Mouse (Mus musculus): ENCODE data around the gene Fam184b. TPM values are rescaled to one million over a fixed set of nuclear protein-coding genes. Genes with fewer than 3 reads are reported as not detected.

Fam184b gene
- polyA plus RNA-seq, 1 experiment from 2014 or later, result 2.8 TPM

- no peaks in the 10 kb centered on the region for H3K4me1 ChIP-seq (ENCODE audit: control insufficient read depth, insufficient read depth, low read length)
- WGBS, result 57% methylated on average over 1 of the region's 1 CpGs
- no peak overlapping the region for H3K4me3 ChIP-seq (replicated peaks; ENCODE audit: low read length)
These were observed 62.0 kb downstream of the Fam184b start for GRCm38 (mm10) chr5:45577376-45577775.

GRCm38 (mm10) chr5:45576716-45577115 lies 62.7 kb downstream of the Fam184b start:
- H3K27me3 ChIP-seq (ENCODE audit: control insufficient read depth, insufficient read depth, low read length), result no peaks in the 10 kb centered on the region
- ATAC-seq (ENCODE audit: insufficient read depth, low FRiP score), result 0 out of 2 replicates have a peak, but pooled peaks have one; percentile 25
- 22% methylated on average over 3 of the region's 3 CpGs for WGBS

More at GRCm38 (mm10) chr5:45577376-45577775, 62.0 kb downstream of the Fam184b start:
- no peak overlapping the region for H3K9ac ChIP-seq (ENCODE audit: low read length)
- no peaks in the 10 kb centered on the region for H3K36me3 ChIP-seq (ENCODE audit: control insufficient read depth, insufficient read depth, low read length)
- H3K27me3 ChIP-seq (ENCODE audit: control insufficient read depth, insufficient read depth, low read length), result no peaks in the 10 kb centered on the region
- H3K27ac ChIP-seq (ENCODE audit: low read length), result no peak overlapping the region
- H3K9me3 ChIP-seq (replicated peaks; ENCODE audit: control insufficient read depth, low read length), result no peaks in the 10 kb centered on the region
- no peak overlapping the region for H3K4me2 ChIP-seq (ENCODE audit: low read depth, low read length)
- no peak for ATAC-seq (ENCODE audit: insufficient read depth, low FRiP score)

GRCm38 (mm10) chr5:45572816-45573215 lies 66.6 kb downstream of the Fam184b start:
- Histone ChIP-seq H3K9ac (ENCODE audit: low read length) (no peak overlapping the region), H3K4me2 (ENCODE audit: low read depth, low read length) (no peak overlapping the region), H3K27ac (ENCODE audit: low read length) (no peak overlapping the region), H3K36me3 (ENCODE audit: control insufficient read depth, insufficient read depth, low read length) (no peaks in the 10 kb centered on the region), H3K4me1 (ENCODE audit: control insufficient read depth, insufficient read depth, low read length) (no peaks in the 10 kb centered on the region), H3K4me3 (replicated peaks; ENCODE audit: low read length) (no peak overlapping the region), H3K9me3 (replicated peaks; ENCODE audit: control insufficient read depth, low read length) (no peaks in the 10 kb centered on the region), H3K27me3 (ENCODE audit: control insufficient read depth, insufficient read depth, low read length) (no peaks in the 10 kb centered on the region)
- ATAC-seq (ENCODE audit: insufficient read depth, low FRiP score), result no peak
- WGBS, result 52% methylated on average over 5 of the region's 5 CpGs

More at GRCm38 (mm10) chr5:45576716-45577115, 62.7 kb downstream of the Fam184b start:
- Histone ChIP-seq H3K36me3 (ENCODE audit: control insufficient read depth, insufficient read depth, low read length) (no peaks in the 10 kb centered on the region), H3K4me1 (ENCODE audit: control insufficient read depth, insufficient read depth, low read length) (no peaks in the 10 kb centered on the region), H3K9me3 (replicated peaks; ENCODE audit: control insufficient read depth, low read length) (no peaks in the 10 kb centered on the region), H3K4me3 (replicated peaks; ENCODE audit: low read length) (no peak overlapping the region), H3K4me2 (ENCODE audit: low read depth, low read length) (no peak overlapping the region), H3K9ac (ENCODE audit: low read length) (no peak overlapping the region), H3K27ac (ENCODE audit: low read length) (no peak overlapping the region)

GRCm38 (mm10) chr5:45565829-45566228 lies 73.6 kb downstream of the Fam184b start:
- Histone ChIP-seq H3K9me3 (replicated peaks; ENCODE audit: control insufficient read depth, low read length) (no peaks in the 10 kb centered on the region), H3K4me3 (replicated peaks; ENCODE audit: low read length) (no peak overlapping the region), H3K27me3 (ENCODE audit: control insufficient read depth, insufficient read depth, low read length) (no peaks in the 10 kb centered on the region), H3K36me3 (ENCODE audit: control insufficient read depth, insufficient read depth, low read length) (no peaks in the 10 kb centered on the region), H3K4me1 (ENCODE audit: control insufficient read depth, insufficient read depth, low read length) (no peaks in the 10 kb centered on the region), H3K4me2 (ENCODE audit: low read depth, low read length) (no peak overlapping the region), H3K9ac (ENCODE audit: low read length) (no peak overlapping the region), H3K27ac (ENCODE audit: low read length) (no peak overlapping the region)
- WGBS, result 91% methylated on average over 1 of the region's 1 CpGs
- ATAC-seq (ENCODE audit: insufficient read depth, low FRiP score), result no peak

- Histone ChIP-seq H3K4me1 (ENCODE audit: control insufficient read depth, insufficient read depth, low read length) (no peaks in the 10 kb centered on the region), H3K9me3 (replicated peaks; ENCODE audit: control insufficient read depth, low read length) (no peaks in the 10 kb centered on the region), H3K4me3 (replicated peaks; ENCODE audit: low read length) (no peak overlapping the region), H3K9ac (ENCODE audit: low read length) (no peak overlapping the region), H3K4me2 (ENCODE audit: low read depth, low read length) (no peak overlapping the region), H3K27me3 (ENCODE audit: control insufficient read depth, insufficient read depth, low read length) (no peaks in the 10 kb centered on the region), H3K27ac (ENCODE audit: low read length) (no peak overlapping the region), H3K36me3 (ENCODE audit: control insufficient read depth, insufficient read depth, low read length) (no peaks in the 10 kb centered on the region)
- WGBS, result 29% methylated on average over 6 of the region's 6 CpGs
- peak; percentile 69; the same call in 1 of the 2 replicates for ATAC-seq (ENCODE audit: insufficient read depth, low FRiP score)
These were observed 75.4 kb downstream of the Fam184b start for GRCm38 (mm10) chr5:45564054-45564453.

GRCm38 (mm10) chr5:45549586-45549985 lies 89.8 kb downstream of the Fam184b start:
- H3K36me3 ChIP-seq (ENCODE audit: control insufficient read depth, insufficient read depth, low read length), result no peaks in the 10 kb centered on the region
- H3K27me3 ChIP-seq (ENCODE audit: control insufficient read depth, insufficient read depth, low read length), result no peaks in the 10 kb centered on the region
- no peak for ATAC-seq (ENCODE audit: insufficient read depth, low FRiP score)
- H3K4me2 ChIP-seq (ENCODE audit: low read depth, low read length), result no peak overlapping the region
- H3K4me1 ChIP-seq (ENCODE audit: control insufficient read depth, insufficient read depth, low read length), result no peaks in the 10 kb centered on the region
- no peak overlapping the region for H3K9ac ChIP-seq (ENCODE audit: low read length)
- no peak overlapping the region for H3K4me3 ChIP-seq (replicated peaks; ENCODE audit: low read length)
- H3K27ac ChIP-seq (ENCODE audit: low read length), result no peak overlapping the region
- WGBS, result 79% methylated on average over 1 of the region's 1 CpGs
- H3K9me3 ChIP-seq (replicated peaks; ENCODE audit: control insufficient read depth, low read length), result no peaks in the 10 kb centered on the region

- H3K9ac ChIP-seq (ENCODE audit: low read length), result no peak overlapping the region
- H3K36me3 ChIP-seq (ENCODE audit: control insufficient read depth, insufficient read depth, low read length), result no peaks in the 10 kb centered on the region
- H3K27ac ChIP-seq (ENCODE audit: low read length), result no peak overlapping the region
- H3K9me3 ChIP-seq (replicated peaks; ENCODE audit: control insufficient read depth, low read length), result no peaks in the 10 kb centered on the region
- ATAC-seq (ENCODE audit: insufficient read depth, low FRiP score), result no peak
- no peak overlapping the region for H3K4me3 ChIP-seq (replicated peaks; ENCODE audit: low read length)
- WGBS, result 47% methylated on average over 5 of the region's 5 CpGs
- no peaks in the 10 kb centered on the region for H3K4me1 ChIP-seq (ENCODE audit: control insufficient read depth, insufficient read depth, low read length)
- H3K27me3 ChIP-seq (ENCODE audit: control insufficient read depth, insufficient read depth, low read length), result no peaks in the 10 kb centered on the region
- H3K4me2 ChIP-seq (ENCODE audit: low read depth, low read length), result no peak overlapping the region
These were observed 96.0 kb downstream of the Fam184b start for GRCm38 (mm10) chr5:45543374-45543773.

GRCm38 (mm10) chr5:45539502-45539901 lies 99.9 kb downstream of the Fam184b start:
- Histone ChIP-seq H3K4me3 (replicated peaks; ENCODE audit: low read length) (no peak overlapping the region), H3K27ac (ENCODE audit: low read length) (no peak overlapping the region), H3K4me1 (ENCODE audit: control insufficient read depth, insufficient read depth, low read length) (no peaks in the 10 kb centered on the region), H3K4me2 (ENCODE audit: low read depth, low read length) (no peak overlapping the region), H3K9ac (ENCODE audit: low read length) (no peak overlapping the region), H3K36me3 (ENCODE audit: control insufficient read depth, insufficient read depth, low read length) (no peaks in the 10 kb centered on the region), H3K9me3 (replicated peaks; ENCODE audit: control insufficient read depth, low read length) (no peaks in the 10 kb centered on the region), H3K27me3 (ENCODE audit: control insufficient read depth, insufficient read depth, low read length) (no peaks in the 10 kb centered on the region)
- no peak for ATAC-seq (ENCODE audit: insufficient read depth, low FRiP score)
- WGBS, result 48% methylated on average over 10 of the region's 10 CpGs

- Histone ChIP-seq H3K9ac (ENCODE audit: low read length) (no peak overlapping the region), H3K4me2 (ENCODE audit: low read depth, low read length) (no peak overlapping the region), H3K9me3 (replicated peaks; ENCODE audit: control insufficient read depth, low read length) (no peaks in the 10 kb centered on the region), H3K36me3 (ENCODE audit: control insufficient read depth, insufficient read depth, low read length) (no peaks in the 10 kb centered on the region), H3K4me3 (replicated peaks; ENCODE audit: low read length) (no peak overlapping the region), H3K27me3 (ENCODE audit: control insufficient read depth, insufficient read depth, low read length) (no peaks in the 10 kb centered on the region), H3K27ac (ENCODE audit: low read length) (no peak overlapping the region), H3K4me1 (ENCODE audit: control insufficient read depth, insufficient read depth, low read length) (no peaks in the 10 kb centered on the region)
- no peak for ATAC-seq (ENCODE audit: insufficient read depth, low FRiP score)
- WGBS, result 66% methylated on average over 4 of the region's 4 CpGs
These were observed 104.2 kb downstream of the Fam184b start for GRCm38 (mm10) chr5:45535177-45535576.

All from stomach, embryonic 16.5 days (tissue).